Mouse (Mus musculus) adrenal gland, postnatal 36 days (tissue): ENCODE results near the gene Sgtb. TPM values are rescaled to one million over a fixed set of nuclear protein-coding genes. Genes with fewer than 3 reads are reported as not detected.

Experiments
- DNase-seq, 2 experiments: peaks; one replicate each; pipeline ENCODE4 v3.0.0; 2021; ENCODE audit warnings: mixed read lengths in 1 of 2
- total RNA-seq, 2 experiments: library from RNA; stranded (reverse); gene quantifications; 2 replicates each; pipeline ENCODE4 v1.2.3; 2021

Sgtb gene
- total RNA-seq, 2 experiments from 2014 or later = 5.3 to 20.0 TPM

DNA sequence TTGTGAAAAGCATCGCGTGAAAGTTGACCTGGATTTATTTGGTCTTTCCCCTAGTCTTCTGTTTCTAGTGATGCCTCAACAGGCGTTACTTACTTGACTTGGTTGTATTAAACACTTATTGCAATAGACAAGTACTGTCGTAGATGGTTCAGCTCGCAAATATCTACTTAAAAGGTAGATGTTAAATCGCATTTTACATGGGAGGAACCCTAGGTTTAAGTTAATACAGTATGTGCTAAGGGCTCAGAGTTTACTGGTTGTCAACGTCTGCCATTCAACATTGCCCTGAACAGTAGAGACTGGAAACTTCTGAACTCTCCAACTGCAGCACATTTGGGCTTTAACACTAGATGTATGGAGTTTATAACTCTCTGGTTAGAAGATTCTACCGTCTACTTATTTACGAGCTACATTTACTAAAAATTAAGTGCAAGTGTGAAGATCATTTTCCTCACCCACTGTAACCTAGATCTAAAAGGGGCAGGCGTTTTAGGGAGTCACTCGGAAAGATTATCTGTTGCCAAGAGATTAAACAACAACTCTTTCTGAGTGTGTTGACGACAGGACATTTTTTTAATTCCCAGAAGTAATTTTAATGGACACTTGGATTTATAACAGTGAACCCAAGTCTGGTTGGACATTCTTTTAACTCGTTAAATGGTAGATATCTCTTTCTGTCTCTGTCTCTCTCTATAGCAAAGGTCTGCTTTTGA lies 69.8 kb downstream of the Sgtb start:
- no peak for DNase-seq

- no peak for DNase-seq
These were observed 77.8 kb downstream of the Sgtb start for GRCm38 (mm10) chr13:104187357-104187756.

Other genes starting within 250 kb of the Sgtb start
- 100 to 1,000 TPM in 1 of 2 experiments, 10 to 100 TPM in 1; 98.0 to 105 TPM for gene Erbin, start 189.2 kb upstream of the Sgtb start, total RNA-seq
- 10 to 100 TPM; 20.0 to 21.0 TPM for gene Nln, start 127 bp upstream of the Sgtb start, total RNA-seq
- gene Trappc13, start 68.7 kb downstream of the Sgtb start, total RNA-seq = 10 to 100 TPM; 62.3 to 66.2 TPM
- 10 to 100 TPM; 18.0 to 24.4 TPM for gene Trim23, start 69.1 kb downstream of the Sgtb start, total RNA-seq
- 1 to 10 TPM; 2.4 to 2.7 TPM for gene Cenpk, start 118.9 kb downstream of the Sgtb start, total RNA-seq
- gene Ppwd1, start 119.1 kb downstream of the Sgtb start, total RNA-seq = 10 to 100 TPM; 14.0 to 14.2 TPM
- 1 to 10 TPM; 2.5 to 4.5 TPM for gene Adamts6, start 178.1 kb downstream of the Sgtb start, total RNA-seq